Comparison of ENCODE assay signal across 13 mouse cellular contexts in the genomic region with DNA sequence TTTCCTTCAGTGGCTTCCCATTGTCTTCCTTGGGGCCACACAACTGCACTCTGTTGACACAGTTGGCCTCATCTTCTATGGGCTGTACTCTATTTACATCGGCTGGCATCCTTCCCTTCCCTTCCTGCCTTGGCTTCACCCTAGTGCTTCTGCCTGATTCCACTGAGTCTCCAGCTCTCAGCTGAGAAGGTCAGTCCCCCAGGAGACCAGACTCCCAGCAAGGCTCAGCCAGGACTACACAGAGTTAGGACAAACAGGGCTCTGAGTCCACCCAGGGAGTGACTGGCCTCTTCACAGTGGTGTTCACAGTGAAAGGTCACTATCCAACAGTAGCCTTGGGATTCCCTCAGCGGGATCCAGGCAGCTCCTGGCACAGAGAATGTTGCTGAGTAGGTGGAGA. TPM values are rescaled to one million over a fixed set of nuclear protein-coding genes. Genes with fewer than 3 reads are reported as not detected.
DNase-seq lines count a peak whose midpoint lies in the region; ATAC-seq and TF ChIP-seq lines count a peak whose summit lies in the region.
"Had no signal": no experiment of that assay in that cellular context is flagged by ENCODE, and none has a peak within 500 bp of the region (broad histone marks: within the 10 kb centered on the region; RNA-seq: fewer than 3 reads in every experiment).

No protein-coding gene starts in this region.

- H3K27ac ChIP-seq in forebrain, embryonic 10.5 days = peak overlapping the region; percentile 60; the same call in 1 of the 2 replicates
- no peak overlapping the region for H3K27ac ChIP-seq in forebrain, embryonic 14.5 days (ENCODE audit: low read depth, low read length)
- H3K27ac ChIP-seq in hindbrain, postnatal 0 days = no peak overlapping the region
- H3K27ac ChIP-seq: kidney, embryonic 15.5 days; left cerebral cortex, adult 2 months had no signal

- ATAC-seq in forebrain, embryonic 14.5 days = no peak
- ATAC-seq in hindbrain, postnatal 0 days = peak; percentile 69; the same call in 1 of the 2 replicates

- TF ChIP-seq CTCF in hindbrain, postnatal 0 days (IDR thresholded peaks at IDR 0.05; ENCODE audit: low read depth) = no peak

- no peak overlapping the region for H3K9ac ChIP-seq in forebrain, embryonic 14.5 days (ENCODE audit: low read length)
- H3K9ac ChIP-seq in hindbrain, postnatal 0 days (replicated peaks; ENCODE audit: low read length) = no peak overlapping the region
- H3K9ac ChIP-seq: kidney, embryonic 15.5 days; neural tube, embryonic 13.5 days had no signal

- no peaks in the 10 kb centered on the region for H3K36me3 ChIP-seq in forebrain, embryonic 10.5 days (replicated peaks)
- no peaks in the 10 kb centered on the region for H3K36me3 ChIP-seq in forebrain, embryonic 14.5 days (ENCODE audit: control insufficient read depth, insufficient read depth, low read length)
- H3K36me3 ChIP-seq in hindbrain, postnatal 0 days (ENCODE audit: insufficient read depth, low read length) = no peaks in the 10 kb centered on the region
- H3K36me3 ChIP-seq: kidney, embryonic 15.5 days; neural tube, embryonic 13.5 days had no signal

- no peak overlapping the region for H3K4me3 ChIP-seq in forebrain, embryonic 10.5 days
- H3K4me3 ChIP-seq in forebrain, embryonic 14.5 days (ENCODE audit: low read depth, low read length) = no peak overlapping the region
- H3K4me3 ChIP-seq in hindbrain, postnatal 0 days (ENCODE audit: low read length) = no peak overlapping the region
- H3K4me3 ChIP-seq: kidney, embryonic 15.5 days; left cerebral cortex, adult 2 months; neural tube, embryonic 13.5 days had no signal

- H3K9me3 ChIP-seq in forebrain, embryonic 10.5 days = no peaks in the 10 kb centered on the region
- H3K9me3 ChIP-seq in forebrain, embryonic 14.5 days (replicated peaks; ENCODE audit: control insufficient read depth, low read length) = no peaks in the 10 kb centered on the region
- no peaks in the 10 kb centered on the region for H3K9me3 ChIP-seq in hindbrain, postnatal 0 days (ENCODE audit: low read length)
- H3K9me3 ChIP-seq: kidney, embryonic 15.5 days; neural tube, embryonic 13.5 days had no signal

- H3K4me2 ChIP-seq in forebrain, embryonic 14.5 days (ENCODE audit: low read length) = no peak overlapping the region
- no peak overlapping the region for H3K4me2 ChIP-seq in hindbrain, postnatal 0 days (ENCODE audit: low read depth, low read length)
- H3K4me2 ChIP-seq: kidney, embryonic 15.5 days; neural tube, embryonic 13.5 days had no signal

- peaks cover 35% of the 10 kb centered on the region for H3K4me1 ChIP-seq in forebrain, embryonic 10.5 days
- H3K4me1 ChIP-seq in forebrain, embryonic 14.5 days (ENCODE audit: control insufficient read depth, insufficient read depth, low read length) = peaks cover 4% of the 10 kb centered on the region; the same call in 1 of the 2 replicates
- H3K4me1 ChIP-seq in hindbrain, postnatal 0 days (ENCODE audit: insufficient read depth, low read length) = peaks cover 9% of the 10 kb centered on the region; the same call in 1 of the 2 replicates

- WGBS in forebrain, embryonic 10.5 days = 32% methylated on average over 2 of the region's 2 CpGs
- 37% methylated on average over 2 of the region's 2 CpGs for WGBS in forebrain, embryonic 14.5 days
- 17% methylated on average over 2 of the region's 2 CpGs for WGBS in hindbrain, postnatal 0 days

- no peak for DNase-seq in forebrain, embryonic 10.5 days (ENCODE audit: extremely low spot score, low spot score)
- DNase-seq in forebrain, embryonic 14.5 days (ENCODE audit: low spot score) = no peak
- peak; percentile 71 for DNase-seq in ovary, adult 18-20 months (ENCODE audit: low spot score)
- DNase-seq in ovary, postnatal 10 days (ENCODE audit: low spot score) = no peak
- peak; percentile 40 for DNase-seq in hindbrain, postnatal 0 days (ENCODE audit: low spot score)
- DNase-seq in lung, postnatal 25 days (ENCODE audit: low spot score) = peak; percentile 58
- DNase-seq in gastrocnemius, postnatal 10 days = no peak
- DNase-seq in left cerebral cortex, adult 11 months (ENCODE audit: low spot score) = no peak

- no peaks in the 10 kb centered on the region for H3K27me3 ChIP-seq in forebrain, embryonic 10.5 days (ENCODE audit: poor library complexity, severe bottlenecking)
- no peaks in the 10 kb centered on the region for H3K27me3 ChIP-seq in forebrain, embryonic 14.5 days (replicated peaks; ENCODE audit: control insufficient read depth, insufficient read depth, low read length)
- H3K27me3 ChIP-seq in hindbrain, postnatal 0 days (ENCODE audit: insufficient read depth, low read length) = no peaks in the 10 kb centered on the region
- H3K27me3 ChIP-seq: kidney, embryonic 15.5 days; neural tube, embryonic 13.5 days had no signal

RNA-seq across cellular contexts. Expression of gene Spocd1, which starts 12.9 kb away (rescaled TPM):
- not detected in 2 replicates for polyA plus RNA-seq in forebrain, embryonic 10.5 days (2016; fragmentation: Nextera tagmentation; extraction: Ambion mirVana)
- polyA plus RNA-seq in forebrain, embryonic 14.5 days (2014; fragmentation: Nextera tagmentation; extraction: Ambion mirVana) = not detected in 2 replicates
- 0.37 TPM in 1 of 2 replicates, not detected in the other for total RNA-seq in hindbrain, postnatal 0 days (2014; rRNA removed)
- 0.08 TPM in 2 replicates for polyA plus RNA-seq in hindbrain, postnatal 0 days (2015; fragmentation: Nextera tagmentation; extraction: Ambion mirVana)
- not detected for total RNA-seq in gastrocnemius, postnatal 10 days (2021)
- total RNA-seq: MEL had no signal
- polyA plus RNA-seq: gonadal fat pad, adult 2 months; kidney, embryonic 15.5 days; neural tube, embryonic 13.5 days had no signal

Comparison
In these comparisons a context has a peak if more than half of its experiments do, and no peak if none do; other contexts are left out.
1. DNase-seq: peak in ovary, adult 18-20 months (single experiment), hindbrain, postnatal 0 days (single experiment) and lung, postnatal 25 days (single experiment); none in forebrain, embryonic 10.5 days (single experiment), forebrain, embryonic 14.5 days (single experiment), ovary, postnatal 10 days (single experiment), gastrocnemius, postnatal 10 days (single experiment) and left cerebral cortex, adult 11 months (single experiment).